Mouse (Mus musculus): ENCODE results near the gene Ahsg.

DNA sequence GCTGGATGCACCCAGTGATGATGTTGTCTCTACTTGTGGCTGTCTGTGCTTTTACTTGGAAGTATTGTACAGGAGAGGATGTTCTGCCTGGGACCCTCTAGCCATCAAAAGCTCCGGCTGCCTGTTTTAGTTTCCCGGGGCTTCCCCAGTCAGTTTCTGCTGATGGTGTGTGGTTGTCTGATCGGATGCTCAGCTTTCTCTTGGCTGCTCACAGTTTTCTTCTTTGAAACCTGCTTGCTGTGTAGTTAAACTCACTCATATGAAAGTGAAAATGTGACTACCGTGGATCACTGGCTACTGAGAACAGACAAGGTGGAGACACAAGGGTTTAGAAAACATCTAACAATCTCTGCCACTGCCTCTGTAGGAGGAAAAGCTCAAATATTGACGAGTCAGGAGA, 7.6 kb upstream of the Ahsg start:
- TF ChIP-seq POLR2A (IDR thresholded peaks at IDR 0.05; ENCODE audit: low read depth, low read length) (no peak), CTCF (conservative IDR thresholded peaks at IDR 0.05; ENCODE audit: insufficient read depth, insufficient read length, low read depth, low read length) (no peak)

Data from kidney, adult 2 months (tissue).